In the genomic region with DNA sequence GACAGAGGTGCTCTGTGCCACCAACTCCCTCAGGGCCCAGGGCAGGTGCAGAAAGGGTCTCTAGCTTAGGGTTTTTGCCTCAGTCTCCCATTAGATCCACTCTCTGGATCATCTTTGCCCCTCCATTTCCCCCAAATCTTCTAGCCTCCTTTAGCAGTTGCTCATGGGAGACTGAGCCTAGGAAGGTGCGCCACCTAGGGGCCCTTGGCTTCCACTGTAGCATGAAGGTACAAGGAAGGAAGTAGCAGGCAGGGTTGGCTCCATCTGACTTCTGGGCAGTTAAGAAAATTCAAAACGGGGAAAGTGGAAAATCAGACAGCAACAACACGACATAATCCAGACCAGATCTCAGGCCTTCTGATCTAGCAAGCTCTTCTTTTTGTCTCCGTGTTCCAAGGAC, we compare ENCODE assay signal across 9 mouse cellular contexts. TPM values are rescaled to one million over a fixed set of nuclear protein-coding genes. Genes with fewer than 3 reads are reported as not detected.
A peak's percentile ranks its signal among the peaks of the same experiment; 100 is the strongest.
DNase-seq lines count a peak whose midpoint lies in the region; ATAC-seq and TF ChIP-seq lines count a peak whose summit lies in the region.
"Had no signal": no experiment of that assay in that cellular context is flagged by ENCODE, and none has a peak within 500 bp of the region (broad histone marks: within the 10 kb centered on the region; RNA-seq: fewer than 3 reads in every experiment).

No protein-coding gene starts in this region.

- no peak overlapping the region for H3K4me2 ChIP-seq in hindbrain, embryonic 14.5 days (replicated peaks)
- no peak overlapping the region for H3K4me2 ChIP-seq in hindbrain, embryonic 12.5 days (replicated peaks)
- H3K4me2 ChIP-seq in midbrain, postnatal 0 days (ENCODE audit: low read depth, low read length, poor library complexity, severe bottlenecking), result no peak overlapping the region

- no peak overlapping the region for H3K4me3 ChIP-seq in hindbrain, embryonic 14.5 days (replicated peaks; ENCODE audit: low read length)
- no peak overlapping the region for H3K4me3 ChIP-seq in hindbrain, embryonic 12.5 days
- H3K4me3 ChIP-seq in midbrain, postnatal 0 days (ENCODE audit: low read depth, low read length), result no peak overlapping the region
- H3K4me3 ChIP-seq: midbrain, embryonic 12.5 days had no signal

- H3K27ac ChIP-seq in hindbrain, embryonic 14.5 days, result no peak overlapping the region
- H3K27ac ChIP-seq in hindbrain, embryonic 12.5 days, result no peak overlapping the region
- no peak overlapping the region for H3K27ac ChIP-seq in midbrain, postnatal 0 days (ENCODE audit: low read depth, low read length)

- H3K9ac ChIP-seq in hindbrain, embryonic 14.5 days, result no peak overlapping the region
- H3K9ac ChIP-seq in hindbrain, embryonic 12.5 days, result no peak overlapping the region
- H3K9ac ChIP-seq in midbrain, postnatal 0 days (replicated peaks; ENCODE audit: low read length, poor library complexity, severe bottlenecking), result no peak overlapping the region
- H3K9ac ChIP-seq: midbrain, embryonic 12.5 days had no signal

- 11% methylated on average over 4 of the region's 4 CpGs for WGBS in hindbrain, embryonic 14.5 days
- 12% methylated on average over 4 of the region's 4 CpGs for WGBS in hindbrain, embryonic 12.5 days
- whole genome bisulfite sequencing in midbrain, postnatal 0 days, result 9% methylated on average over 4 of the region's 4 CpGs

- no peaks in the 10 kb centered on the region for H3K36me3 ChIP-seq in hindbrain, embryonic 14.5 days (replicated peaks; ENCODE audit: control insufficient read depth, insufficient read depth)
- no peaks in the 10 kb centered on the region for H3K36me3 ChIP-seq in hindbrain, embryonic 12.5 days
- no peaks in the 10 kb centered on the region for H3K36me3 ChIP-seq in midbrain, postnatal 0 days (ENCODE audit: insufficient read depth, low read length)
- H3K36me3 ChIP-seq: midbrain, embryonic 12.5 days had no signal

- peak; percentile 94 for TF ChIP-seq CTCF in midbrain, postnatal 0 days (IDR thresholded peaks at IDR 0.05)

- H3K4me1 ChIP-seq in hindbrain, embryonic 14.5 days (replicated peaks; ENCODE audit: control insufficient read depth, insufficient read depth, low read length), result peaks cover 34% of the 10 kb centered on the region
- H3K4me1 ChIP-seq in hindbrain, embryonic 12.5 days, result peaks cover 50% of the 10 kb centered on the region
- H3K4me1 ChIP-seq in midbrain, postnatal 0 days (ENCODE audit: insufficient read depth, low read length), result peaks cover 13% of the 10 kb centered on the region; the same call in 1 of the 2 replicates

- no peak for ATAC-seq in hindbrain, embryonic 14.5 days (ENCODE audit: low FRiP score)
- ATAC-seq in hindbrain, embryonic 12.5 days (ENCODE audit: low FRiP score), result no peak
- ATAC-seq in common myeloid progenitor, adult 5-6 weeks (replicated peaks; ENCODE audit: low read depth, poor library complexity, severe bottlenecking), result peak; percentile 87
- ATAC-seq in midbrain, postnatal 0 days (ENCODE audit: low FRiP score), result peak; percentile 54; the same call in 1 of the 2 replicates

- H3K27me3 ChIP-seq in hindbrain, embryonic 14.5 days (ENCODE audit: control insufficient read depth, insufficient read depth, low read length), result no peaks in the 10 kb centered on the region
- H3K27me3 ChIP-seq in hindbrain, embryonic 12.5 days, result peaks cover 9% of the 10 kb centered on the region; the same call in 1 of the 2 replicates
- H3K27me3 ChIP-seq in midbrain, postnatal 0 days (ENCODE audit: insufficient read depth, low read length), result no peaks in the 10 kb centered on the region; the same call in 1 of the 2 replicates

- H3K9me3 ChIP-seq in hindbrain, embryonic 14.5 days (ENCODE audit: control insufficient read depth, low read length), result no peaks in the 10 kb centered on the region
- no peaks in the 10 kb centered on the region for H3K9me3 ChIP-seq in hindbrain, embryonic 12.5 days (replicated peaks)
- H3K9me3 ChIP-seq in midbrain, postnatal 0 days (ENCODE audit: low read length), result no peaks in the 10 kb centered on the region
- H3K9me3 ChIP-seq: midbrain, embryonic 12.5 days had no signal

- DNase-seq in hindbrain, embryonic 14.5 days (ENCODE audit: low spot score), result peak; percentile 78
- peak; percentile 63 to 87 for DNase-seq in adrenal gland, adult (ENCODE audit: inconsistent age in 2 of 2, low spot score in 1 of 2)
- DNase-seq in gastrocnemius, postnatal 10 days, result peak; percentile 62
- peak; percentile 68 to 74 for DNase-seq in layer of hippocampus, postnatal 14 days (ENCODE audit: low spot score in 2 of 2)
- peak; percentile 81 for DNase-seq in midbrain, postnatal 0 days (ENCODE audit: low spot score)
- peak; percentile 84 for DNase-seq in testis, postnatal 10 days (ENCODE audit: low spot score)

RNA-seq across cellular contexts. Expression of gene Scmh1, which starts 36.4 kb away (rescaled TPM):
- polyA plus RNA-seq in hindbrain, embryonic 14.5 days (2014; fragmentation: Nextera tagmentation; extraction: Ambion mirVana), result 73.3 and 76.8 TPM in 2 replicates
- 78.3 and 79.0 TPM in 2 replicates for polyA plus RNA-seq in hindbrain, embryonic 12.5 days (2016; fragmentation: Nextera tagmentation; extraction: Ambion mirVana)
- 19.1 and 31.0 TPM in 2 replicates for total RNA-seq in common myeloid progenitor, adult 5-6 weeks (2017)
- 10 to 100 TPM; 39.0 to 39.8 TPM for total RNA-seq in gastrocnemius, postnatal 10 days (2021)
- total RNA-seq in layer of hippocampus, postnatal 14 days (2021), result 100 to 1,000 TPM; 112 TPM
- total RNA-seq in midbrain, postnatal 0 days (2014; rRNA removed), result 53.6 and 57.3 TPM in 2 replicates
- 66.8 TPM in 2 replicates for polyA plus RNA-seq in midbrain, postnatal 0 days (2015; fragmentation: Nextera tagmentation; extraction: Ambion mirVana)

Comparison
In these comparisons a context has a peak if more than half of its experiments do, and no peak if none do; other contexts are left out.
1. ATAC-seq: peak in common myeloid progenitor, adult 5-6 weeks (single experiment) and midbrain, postnatal 0 days (single experiment); none in hindbrain, embryonic 14.5 days (single experiment) and hindbrain, embryonic 12.5 days (single experiment).
2. Peak in every context shown above with its lines, with median percentiles within 50 percentile points of each other: DNase-seq.